Mouse (Mus musculus) left cerebral cortex, adult 2 months (tissue): ENCODE results near the gene Kif27. TPM values are rescaled to one million over a fixed set of nuclear protein-coding genes. Genes with fewer than 3 reads are reported as not detected.
A peak's percentile ranks its signal among the peaks of the same experiment; 100 is the strongest.
"Not testable (repeated sequence)": the region's sequence is repeated elsewhere in the genome, so short reads cannot be mapped to it uniquely, and the experiment has no call there.

Experiments used
- DNase-seq, 2 experiments: peaks; one replicate each; pipeline ENCODE4 v3.0.0; 2021 to 2022; ENCODE audit warnings: low spot score in 2 of 2, mixed read lengths in 1 of 2; ENCODE audit errors: extremely low spot score in 1 of 2
- H3K27ac ChIP-seq: fragments of 200-600 bp; 2 replicates; pipeline ENCODE4 v1.8.1; 2022
- H3K4me3 ChIP-seq: fragments of 200-600 bp; 2 replicates; pipeline ENCODE4 v1.8.1; 2022
- CTCF ChIP-seq: fragments of 200-600 bp; IDR thresholded peaks from 2 replicates; pipeline ENCODE4 v1.8.1; 2022; ENCODE audit warnings: antibody characterized with exemption, mild to moderate bottlenecking, moderate library complexity
- intact Hi-C: fragments of 180-260 bp; cut with DNase I; formaldehyde crosslinking; loops from one replicate; pipeline ENCODE4 v1.15.1; 2025
- total RNA-seq, 2 experiments: library from RNA; stranded (reverse); gene quantifications; 2 replicates each; pipeline ENCODE4 v1.2.3; 2021

Gene Kif27
- total RNA-seq, 2 experiments from 2014 or later = 2.4 to 3.5 TPM

DNA sequence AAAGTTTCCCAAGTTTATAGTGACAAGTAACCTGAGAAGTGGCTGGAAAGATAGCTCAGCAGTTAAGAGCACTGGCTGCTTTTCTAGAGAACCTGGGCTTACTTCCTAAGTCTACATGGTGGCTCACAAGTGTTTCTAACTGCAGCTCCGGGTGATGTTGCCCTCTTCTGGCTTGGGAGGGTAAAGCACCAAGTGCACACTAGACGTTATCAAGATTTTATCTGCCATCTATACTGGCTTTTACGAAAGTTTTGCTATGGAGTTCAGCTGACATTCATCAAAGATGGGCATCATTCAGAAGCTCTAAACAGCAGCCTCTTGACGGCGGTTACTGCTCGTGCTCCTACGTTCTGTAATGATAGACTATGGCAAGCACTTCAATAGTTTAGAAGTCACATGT, 29.0 kb upstream of the Kif27 start:
- intact Hi-C loops = loop anchor here (1.0 to 5.0 kb wide), 3 partner anchors 100 to 229 kb away; no protein-coding TSS in a partner anchor
- Histone ChIP-seq H3K4me3 (no peak overlapping the region), H3K27ac (no peak overlapping the region)
- TF ChIP-seq CTCF = peak; percentile 85
- peak; percentile 70 to 71 for DNase-seq

DNA sequence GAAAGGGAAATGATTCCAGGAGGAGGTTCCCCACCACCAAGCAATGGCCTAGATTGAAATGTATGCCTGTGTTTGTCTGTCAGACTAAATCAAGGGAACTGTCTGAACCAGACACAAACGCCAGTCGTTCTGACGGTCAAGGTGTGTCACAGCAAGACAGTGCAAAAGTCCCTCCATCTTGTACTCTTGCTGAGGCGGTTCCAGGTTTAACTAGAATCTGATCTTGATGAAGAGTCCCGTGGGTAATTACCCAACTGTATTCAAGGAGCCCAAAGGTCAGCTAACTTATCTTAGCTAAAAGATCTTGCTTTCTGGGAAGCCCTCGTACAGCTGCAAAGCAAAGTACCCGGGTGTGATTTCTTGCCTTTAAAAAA, 26.6 kb upstream of the Kif27 start:
- DNase-seq = no peak
- peak overlapping the region; percentile 81 for H3K4me3 ChIP-seq
- intact Hi-C loops = loop anchor here (5.0 kb wide), 1 partner anchor 157 kb away; no protein-coding TSS in a partner anchor
- no peak overlapping the region for H3K27ac ChIP-seq
- no peak for TF ChIP-seq CTCF

DNA sequence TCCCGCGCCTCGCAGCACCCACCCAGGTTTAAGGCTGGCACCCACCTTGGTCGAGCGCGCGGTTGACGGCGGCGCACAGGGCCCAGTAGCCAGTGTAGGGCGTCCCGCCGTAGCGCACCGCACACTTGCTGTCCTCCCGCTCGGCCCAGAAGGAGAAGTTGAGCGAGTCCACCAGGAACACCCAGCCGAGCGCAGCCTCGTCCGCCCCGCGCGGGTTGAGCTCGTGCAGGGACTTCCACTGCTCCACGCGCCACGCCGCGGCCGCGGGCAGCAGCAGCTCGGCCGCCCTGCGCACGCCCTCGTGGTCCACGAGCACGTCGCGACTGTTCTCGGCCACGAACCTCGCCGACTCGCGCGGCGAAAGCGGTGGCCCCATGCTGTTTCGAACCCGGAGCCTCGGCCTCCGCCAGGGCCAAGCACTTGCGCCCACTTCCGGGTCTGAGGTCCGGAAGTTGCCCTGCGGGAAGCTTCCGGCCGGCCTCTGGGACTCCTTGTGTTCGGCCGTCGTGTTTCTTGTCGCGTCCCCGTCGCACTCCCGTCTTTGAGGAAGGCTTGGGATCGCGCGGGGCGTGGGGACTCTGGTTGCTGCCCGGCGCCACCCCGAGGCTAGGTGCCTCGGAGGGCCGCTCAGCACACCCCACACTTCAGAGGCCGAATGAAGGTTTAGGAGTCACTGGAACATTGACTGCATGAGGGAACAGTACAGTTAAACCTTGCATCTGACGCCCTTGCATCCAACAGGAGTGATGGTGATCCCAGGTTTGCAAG, 26.0 kb upstream of the Kif27 start, which contains the start of gene 2210016F16Rik:
Gene 2210016F16Rik, minus strand, starts transcription at position 447 of the 768 bp plus-strand sequence.
- Histone ChIP-seq H3K4me3 (peak within 1 kb of the TSS; percentile 81), H3K27ac (peak within 1 kb of the TSS; percentile 1; the same call in 1 of the 2 replicates)
- intact Hi-C loops = loop anchor here (5.0 kb wide), 1 partner anchor 157 kb away; no protein-coding TSS in a partner anchor
- DNase-seq = peak; percentile 41 to 45
- TF ChIP-seq CTCF = no peak; the same call in 1 of the 2 replicates

DNA sequence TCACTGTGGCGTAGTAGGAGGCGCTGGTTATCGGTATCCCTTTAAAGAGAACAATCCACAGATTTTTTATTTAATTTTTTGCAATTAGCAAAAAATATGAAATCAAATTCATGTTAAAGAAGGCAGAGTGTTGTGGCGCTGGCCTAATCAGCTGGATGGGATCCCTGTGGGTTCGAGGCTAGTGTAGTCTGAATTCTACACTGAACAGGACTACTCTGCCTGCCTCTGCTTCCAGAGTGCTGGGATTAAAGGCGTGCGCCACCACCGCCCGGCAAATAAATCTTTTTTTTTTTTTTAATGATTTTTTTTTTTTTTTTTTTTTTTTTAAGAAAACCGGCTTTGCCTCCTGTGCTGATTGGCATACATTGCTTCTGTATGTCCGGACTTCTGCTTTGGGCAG, 25.4 kb upstream of the Kif27 start:
- peak overlapping the region; percentile 81 for H3K4me3 ChIP-seq
- no peak overlapping the region; the same call in 1 of the 2 replicates for H3K27ac ChIP-seq
- intact Hi-C loops = no loop called here
- no peak for DNase-seq
- TF ChIP-seq CTCF = no peak

DNA sequence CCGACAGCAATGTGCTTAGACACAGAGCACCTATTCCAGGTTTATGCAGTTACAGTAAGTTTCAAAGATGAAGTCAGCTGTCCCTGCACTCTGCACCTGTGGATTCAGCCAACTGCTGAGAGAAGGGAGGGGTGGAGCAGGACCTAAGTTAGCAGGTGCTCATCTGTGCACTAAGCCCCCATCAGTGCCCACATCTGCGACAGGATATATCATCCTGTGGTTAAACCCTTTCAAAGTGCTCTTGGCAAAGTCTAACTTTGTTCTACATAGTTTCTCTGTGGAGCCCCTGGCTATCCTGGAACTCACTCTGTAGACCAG, 14.2 kb upstream of the Kif27 start:
- Histone ChIP-seq H3K27ac (no peak overlapping the region), H3K4me3 (no peak overlapping the region)
- intact Hi-C loops = no loop called here
- no peak for TF ChIP-seq CTCF
- no peak for DNase-seq

DNA sequence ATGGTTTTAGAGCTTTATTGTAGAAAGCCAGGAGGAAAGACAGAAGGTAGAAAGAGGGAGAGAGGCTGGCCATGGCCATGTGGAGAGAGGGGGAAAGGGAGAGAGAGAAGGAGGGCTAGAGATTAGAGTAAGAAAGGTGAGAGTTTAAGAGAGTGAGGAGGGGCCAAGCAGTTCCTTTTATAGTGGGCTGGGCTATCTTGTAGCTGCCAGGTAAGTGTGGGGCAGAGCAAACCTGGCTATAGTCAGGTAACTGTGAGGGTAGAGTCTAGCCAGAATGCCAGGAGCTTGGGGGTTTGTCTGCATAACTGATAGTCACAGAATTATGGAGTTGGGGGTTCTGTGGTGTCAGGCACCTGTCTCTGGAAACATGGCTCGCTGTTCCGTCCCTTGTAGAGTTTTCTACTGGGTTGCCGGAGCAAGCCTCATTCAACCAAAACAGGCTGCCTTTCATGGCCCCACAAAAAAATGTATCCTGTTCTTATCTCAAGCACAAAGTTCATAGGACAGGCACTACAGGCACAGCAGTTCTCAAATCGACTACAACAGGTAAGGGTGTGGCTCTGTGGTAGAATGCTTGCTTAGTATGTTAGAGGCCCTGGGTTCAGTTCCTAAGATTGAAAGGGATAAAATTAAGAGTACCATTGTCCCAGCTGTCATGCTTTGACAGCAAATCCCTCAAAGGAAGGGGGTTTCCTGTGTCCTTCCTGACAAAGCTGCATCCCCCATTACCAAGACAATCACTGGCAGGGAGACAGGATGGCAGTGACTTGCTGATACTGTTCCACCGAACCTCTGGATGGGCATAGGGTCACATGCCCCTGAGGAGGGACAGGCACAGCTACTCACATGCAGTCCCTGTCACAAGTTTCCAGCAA, 13.6 kb upstream of the Kif27 start:
- intact Hi-C loops = no loop called here
- no peak for TF ChIP-seq CTCF
- no peak overlapping the region for H3K4me3 ChIP-seq

DNA sequence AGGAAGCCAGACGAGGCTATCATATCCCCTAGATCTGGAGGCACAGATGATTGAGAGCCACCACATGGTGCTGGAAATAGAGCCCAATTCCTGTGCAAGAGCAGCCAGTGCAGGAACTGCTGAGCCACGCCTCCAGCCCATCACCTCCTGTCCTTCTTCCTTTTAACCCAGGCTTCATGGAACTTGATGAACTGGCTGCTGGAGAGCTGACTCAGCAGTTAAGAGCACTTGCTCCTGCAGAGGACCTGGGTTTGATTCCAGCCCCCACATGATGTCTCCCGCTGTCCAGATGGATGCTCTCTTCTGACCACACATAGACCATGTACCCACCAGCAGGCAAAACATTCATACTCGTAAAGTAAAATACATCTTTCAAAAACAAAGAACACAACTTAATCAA, 9.9 kb upstream of the Kif27 start:
- intact Hi-C loops = no loop called here
- no peak for DNase-seq

More for the DNA sequence above, 13.6 kb upstream of the Kif27 start:
- DNase-seq = no peak
- no peak overlapping the region for H3K27ac ChIP-seq

DNA sequence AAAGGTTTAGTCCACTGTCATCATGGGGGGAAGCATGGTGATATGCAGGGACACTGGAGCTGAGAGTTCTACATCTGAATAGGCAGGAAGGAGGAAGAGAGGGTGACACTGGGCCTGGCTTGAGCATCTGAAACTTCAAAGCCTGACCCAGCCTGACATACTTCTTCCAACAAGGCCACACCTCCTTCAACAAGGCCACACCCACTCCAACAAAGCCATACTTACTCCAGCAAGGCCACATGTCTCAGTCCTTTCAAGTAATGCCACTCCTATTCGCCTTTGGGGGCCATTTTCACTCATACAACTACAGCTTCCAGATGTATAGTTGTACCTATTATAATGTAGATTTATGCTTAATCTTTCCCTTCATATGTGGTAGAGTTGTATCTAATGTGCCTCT, 8.7 kb upstream of the Kif27 start:
- DNase-seq = no peak
- intact Hi-C loops = no loop called here
- no peak for TF ChIP-seq CTCF
- no peak overlapping the region for H3K4me3 ChIP-seq
- H3K27ac ChIP-seq = no peak overlapping the region

More for the DNA sequence above, 9.9 kb upstream of the Kif27 start:
- no peak for TF ChIP-seq CTCF
- Histone ChIP-seq H3K27ac (no peak overlapping the region), H3K4me3 (no peak overlapping the region)

DNA sequence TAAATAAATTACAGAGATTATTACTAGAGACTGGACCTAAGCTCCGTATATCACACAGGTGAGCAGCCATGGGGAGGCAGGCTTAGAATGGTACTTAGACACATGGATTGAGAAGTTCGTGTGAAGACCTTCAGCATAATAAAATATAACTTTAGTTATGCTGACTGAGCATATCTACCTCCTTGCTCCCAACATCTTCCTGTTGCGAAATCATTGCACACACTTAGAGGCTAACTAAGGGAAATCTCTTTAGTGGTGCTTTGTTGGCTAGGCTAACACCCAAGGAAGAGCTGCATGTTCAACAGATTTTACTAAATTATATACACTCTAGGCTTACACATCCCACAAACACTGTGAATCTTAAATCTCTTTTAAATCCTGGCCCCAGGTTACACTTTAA, 7.5 kb upstream of the Kif27 start:
- Histone ChIP-seq H3K4me3 (no peak overlapping the region), H3K27ac (no peak overlapping the region)
- intact Hi-C loops = no loop called here
- no peak for DNase-seq
- no peak for TF ChIP-seq CTCF

DNA sequence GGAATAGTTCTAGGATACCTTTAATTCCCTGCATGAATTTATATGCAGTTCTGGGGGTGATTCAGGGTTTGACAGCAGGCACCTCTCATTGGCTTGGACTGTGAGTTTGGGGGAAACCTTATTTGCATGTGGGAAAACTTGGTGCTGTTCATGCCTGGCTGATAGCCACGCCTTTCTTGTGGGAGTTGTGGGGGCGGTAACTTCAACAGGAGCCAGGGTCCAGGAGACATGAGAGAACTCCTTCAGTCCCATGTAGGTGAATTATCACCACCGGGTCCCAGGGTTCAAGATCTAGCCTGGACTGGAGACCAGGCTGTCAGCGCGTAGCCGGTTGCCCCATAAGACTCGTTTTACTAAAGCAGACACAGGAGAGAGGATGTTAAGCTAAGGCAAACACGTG, 6.3 kb upstream of the Kif27 start:
- DNase-seq, intact Hi-C loops, H3K4me3 ChIP-seq, H3K27ac ChIP-seq: not testable (repeated sequence)

DNA sequence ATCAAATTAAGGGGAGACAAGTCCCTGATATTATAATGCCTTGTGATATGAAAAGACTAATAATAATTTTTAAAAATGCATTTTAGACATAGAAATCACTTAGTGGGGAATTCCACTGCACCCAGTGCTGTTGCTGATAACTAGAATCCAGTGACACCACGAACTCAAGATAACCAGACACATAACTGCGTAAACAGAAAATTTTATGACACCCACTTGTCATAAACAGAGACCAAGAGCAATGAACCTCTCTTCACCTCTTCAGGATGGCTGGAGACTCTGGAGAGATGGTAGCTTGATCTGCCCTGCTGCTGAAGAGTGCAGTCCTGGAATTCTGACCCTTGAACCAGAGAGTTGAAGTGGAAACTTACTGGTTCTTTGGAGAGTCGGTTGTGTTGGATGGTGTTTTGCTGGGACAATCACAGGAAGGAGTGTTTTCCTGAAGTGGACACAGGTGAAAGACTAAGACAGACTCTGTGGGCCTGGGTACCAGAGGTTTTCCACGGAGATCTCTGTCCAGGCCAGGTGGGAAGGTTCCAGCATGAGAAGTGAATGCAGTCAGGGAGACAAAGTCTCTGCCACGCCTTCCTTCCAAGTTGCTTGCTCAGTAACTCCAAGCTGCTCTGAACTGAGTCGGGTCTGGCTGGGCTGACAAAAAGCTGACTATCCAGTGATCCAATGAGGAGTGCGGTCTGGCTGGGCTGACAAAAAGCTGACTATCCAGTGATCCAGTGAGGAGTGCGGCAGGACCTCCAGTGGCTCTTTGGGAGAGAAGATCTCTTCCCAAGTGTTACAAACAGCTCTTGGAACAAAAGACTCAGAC, 5.6 kb upstream of the Kif27 start:
- TF ChIP-seq CTCF = no peak
- Histone ChIP-seq H3K4me3 (no peak overlapping the region), H3K27ac (no peak overlapping the region)
- no peak for DNase-seq
- intact Hi-C loops = no loop called here
